Mouse (Mus musculus): ENCODE measurements around the gene Tfap4.

- TF ChIP-seq CTCF (IDR thresholded peaks at IDR 0.05; ENCODE audit: low read depth): no peak
- no peak for TF ChIP-seq EP300 (IDR thresholded peaks at IDR 0.05; ENCODE audit: low read depth)
These were observed 14.8 kb downstream of the Tfap4 start for GRCm38 (mm10) chr16:4544845-4545244.
